Mouse (Mus musculus) embryonic facial prominence, embryonic 11.5 days (tissue): ENCODE data around the gene Rgsl1. TPM values are rescaled to one million over a fixed set of nuclear protein-coding genes. Genes with fewer than 3 reads are reported as not detected.

ENCODE experiments used
- ATAC-seq: fragments of 200-750 bp; cut with Nextera tagmentation; replicated peaks from 2 replicates; pipeline ENCODE4 v1.8.0; 2017; ENCODE audit warnings: low read depth; ENCODE audit not compliant: insufficient number of reproducible peaks, low FRiP score, low TSS enrichment
- DNase-seq: peaks from one replicate; pipeline ENCODE4 v3.0.0-alpha.2; 2015; ENCODE audit warnings: low spot score
- H3K27ac ChIP-seq: fragments of 300-500 bp; sonication (generic); replicated peaks from 2 replicates; pipeline ENCODE4 v1.5.1; 2014; ENCODE audit warnings: mild to moderate bottlenecking, low read depth, low read length, control low read depth
- H3K27me3 ChIP-seq: fragments of 300-500 bp; sonication (generic); 2 replicates; pipeline ENCODE4 v1.6.1; 2014; ENCODE audit warnings: mild to moderate bottlenecking, low read length, moderate library complexity, mixed read lengths; ENCODE audit not compliant: control insufficient read depth, insufficient read depth
- H3K36me3 ChIP-seq: fragments of 300-500 bp; sonication (generic); replicated peaks from 2 replicates; pipeline ENCODE4 v1.6.1; 2014; ENCODE audit warnings: low read depth, mild to moderate bottlenecking, low read length, moderate library complexity, mixed read lengths; ENCODE audit not compliant: control insufficient read depth, insufficient read depth
- H3K4me1 ChIP-seq: fragments of 300-500 bp; sonication (generic); 2 replicates; pipeline ENCODE4 v1.6.1; 2014; ENCODE audit warnings: low read length, mixed read lengths; ENCODE audit not compliant: control insufficient read depth, insufficient read depth
- H3K4me2 ChIP-seq: fragments of 300-500 bp; sonication (generic); 2 replicates; pipeline ENCODE4 v1.6.1; 2014; ENCODE audit warnings: low read depth, mild to moderate bottlenecking, control low read depth, low read length, moderate library complexity
- H3K4me3 ChIP-seq: fragments of 300-500 bp; sonication (generic); 2 replicates; pipeline ENCODE4 v1.5.1; 2014; ENCODE audit warnings: low read depth, low read length, control low read depth
- H3K9ac ChIP-seq: fragments of 300-500 bp; sonication (generic); replicated peaks from 2 replicates; pipeline ENCODE4 v1.6.1; 2014; ENCODE audit warnings: mild to moderate bottlenecking, control low read depth, low read length
- H3K9me3 ChIP-seq: fragments of 300-500 bp; sonication (generic); replicated peaks from 2 replicates; pipeline ENCODE4 v1.6.1; 2016; ENCODE audit warnings: mild to moderate bottlenecking, low read length, inconsistent platforms, mixed read lengths; ENCODE audit not compliant: control insufficient read depth
- WGBS: fragments of 180-500 bp; shearing (Covaris S2); extraction: QIAGEN DNeasy Blood & Tissue Kit; methylation state at CpG from one replicate; pipeline ENCODE4 v1.1.7; 2014; 5-methylcytosine and 5-hydroxymethylcytosine counted together
- polyA plus RNA-seq: library from polyadenylated mRNA; unstranded; fragments of >200 nt; fragmentation: Nextera tagmentation; extraction: Ambion mirVana; gene quantifications from 2 replicates; pipeline ENCODE4 v1.2.1, GENCODE M21; 2014

Rgsl1 gene
- polyA plus RNA-seq, 1 experiment from 2014 or later = not detected

- WGBS = 51% methylated on average over 9 of the region's 9 CpGs
- no peaks in the 10 kb centered on the region; the same call in 1 of the 2 replicates for H3K4me1 ChIP-seq
- no peak overlapping the region for H3K4me2 ChIP-seq
- no peaks in the 10 kb centered on the region for H3K36me3 ChIP-seq
- H3K27me3 ChIP-seq = peaks cover 6% of the 10 kb centered on the region
- DNase-seq (peak; percentile 58), ATAC-seq (no peak; the same call in 1 of the 2 replicates)
- no peaks in the 10 kb centered on the region for H3K9me3 ChIP-seq
- H3K4me3 ChIP-seq = no peak overlapping the region
- no peak overlapping the region for H3K9ac ChIP-seq
- H3K27ac ChIP-seq = no peak overlapping the region
Observed at GRCm38 (mm10) chr1:153737101-153738085, 106.5 kb downstream of the Rgsl1 start.

- no peaks in the 10 kb centered on the region for H3K9me3 ChIP-seq
- WGBS = 70% methylated on average over 6 of the region's 6 CpGs
Observed at GRCm38 (mm10) chr1:153736096-153736495, 107.8 kb downstream of the Rgsl1 start.

GRCm38 (mm10) chr1:153734866-153735265 lies 109.1 kb downstream of the Rgsl1 start:
- Histone ChIP-seq H3K4me3 (no peak overlapping the region), H3K4me2 (no peak overlapping the region), H3K9me3 (no peaks in the 10 kb centered on the region), H3K4me1 (no peaks in the 10 kb centered on the region), H3K27me3 (peaks cover 2% of the 10 kb centered on the region; the same call in 1 of the 2 replicates), H3K27ac (no peak overlapping the region), H3K36me3 (no peaks in the 10 kb centered on the region), H3K9ac (no peak overlapping the region)
- ATAC-seq (no peak), DNase-seq (no peak)
- 87% methylated on average over 4 of the region's 4 CpGs for WGBS

More at GRCm38 (mm10) chr1:153736096-153736495, 107.8 kb downstream of the Rgsl1 start:
- DNase-seq = no peak
- Histone ChIP-seq H3K27me3 (peaks cover 6% of the 10 kb centered on the region), H3K4me3 (no peak overlapping the region), H3K9ac (no peak overlapping the region), H3K36me3 (no peaks in the 10 kb centered on the region), H3K4me1 (no peaks in the 10 kb centered on the region; the same call in 1 of the 2 replicates), H3K4me2 (no peak overlapping the region), H3K27ac (no peak overlapping the region)
- no peak for ATAC-seq

GRCm38 (mm10) chr1:153733181-153733580 lies 110.8 kb downstream of the Rgsl1 start:
- H3K4me1 ChIP-seq = no peaks in the 10 kb centered on the region
- 52% methylated on average over 9 of the region's 9 CpGs for WGBS
- ATAC-seq (no peak; the same call in 1 of the 2 replicates), DNase-seq (peak; percentile 11)
- no peaks in the 10 kb centered on the region for H3K36me3 ChIP-seq
- H3K27me3 ChIP-seq = no peaks in the 10 kb centered on the region
- H3K9ac ChIP-seq = no peak overlapping the region
- H3K9me3 ChIP-seq = no peaks in the 10 kb centered on the region
- H3K27ac ChIP-seq = no peak overlapping the region
- H3K4me2 ChIP-seq = no peak overlapping the region
- no peak overlapping the region for H3K4me3 ChIP-seq

GRCm38 (mm10) chr1:153730671-153731070 lies 113.3 kb downstream of the Rgsl1 start:
- Histone ChIP-seq H3K36me3 (no peaks in the 10 kb centered on the region), H3K9ac (no peak overlapping the region), H3K9me3 (no peaks in the 10 kb centered on the region), H3K4me2 (no peak overlapping the region), H3K27me3 (no peaks in the 10 kb centered on the region), H3K4me3 (no peak overlapping the region), H3K4me1 (no peaks in the 10 kb centered on the region), H3K27ac (no peak overlapping the region)
- DNase-seq (no peak), ATAC-seq (no peak)
- 57% methylated on average over 3 of the region's 3 CpGs for WGBS

GRCm38 (mm10) chr1:153729806-153730205 lies 114.1 kb downstream of the Rgsl1 start:
- no peak for DNase-seq
- H3K4me3 ChIP-seq = no peak overlapping the region
- H3K9me3 ChIP-seq = no peaks in the 10 kb centered on the region
- WGBS = 56% methylated on average over 2 of the region's 2 CpGs
- no peak for ATAC-seq
- H3K4me2 ChIP-seq = no peak overlapping the region
- no peaks in the 10 kb centered on the region for H3K27me3 ChIP-seq
- H3K9ac ChIP-seq = no peak overlapping the region
- H3K36me3 ChIP-seq = no peaks in the 10 kb centered on the region
- H3K4me1 ChIP-seq = no peaks in the 10 kb centered on the region
- no peak overlapping the region for H3K27ac ChIP-seq

Other genes with a start within 250 kb of the Rgsl1 start
- gene Rgs8, start 191.1 kb downstream of the Rgsl1 start, polyA plus RNA-seq = 1.9 and 2.6 TPM in 2 replicates
- 6.5 and 6.7 TPM in 2 replicates for gene Rgs16, start 103.8 kb downstream of the Rgsl1 start, polyA plus RNA-seq
- 14.5 and 15.0 TPM in 2 replicates for gene Rnasel, start 94.7 kb downstream of the Rgsl1 start, polyA plus RNA-seq
- gene Teddm1b, start 30.2 kb upstream of the Rgsl1 start, polyA plus RNA-seq = 0.14 and 0.38 TPM in 2 replicates
- not detected in 2 replicates for gene Teddm1a, start 47.6 kb upstream of the Rgsl1 start, polyA plus RNA-seq
- 128 and 142 TPM in 2 replicates for gene Glul, start 55.8 kb upstream of the Rgsl1 start, polyA plus RNA-seq
- 0.45 and 0.61 TPM in 2 replicates for gene Teddm2, start 56.1 kb upstream of the Rgsl1 start, polyA plus RNA-seq